Mouse (Mus musculus): ENCODE measurements around the gene Prcd.

DNA sequence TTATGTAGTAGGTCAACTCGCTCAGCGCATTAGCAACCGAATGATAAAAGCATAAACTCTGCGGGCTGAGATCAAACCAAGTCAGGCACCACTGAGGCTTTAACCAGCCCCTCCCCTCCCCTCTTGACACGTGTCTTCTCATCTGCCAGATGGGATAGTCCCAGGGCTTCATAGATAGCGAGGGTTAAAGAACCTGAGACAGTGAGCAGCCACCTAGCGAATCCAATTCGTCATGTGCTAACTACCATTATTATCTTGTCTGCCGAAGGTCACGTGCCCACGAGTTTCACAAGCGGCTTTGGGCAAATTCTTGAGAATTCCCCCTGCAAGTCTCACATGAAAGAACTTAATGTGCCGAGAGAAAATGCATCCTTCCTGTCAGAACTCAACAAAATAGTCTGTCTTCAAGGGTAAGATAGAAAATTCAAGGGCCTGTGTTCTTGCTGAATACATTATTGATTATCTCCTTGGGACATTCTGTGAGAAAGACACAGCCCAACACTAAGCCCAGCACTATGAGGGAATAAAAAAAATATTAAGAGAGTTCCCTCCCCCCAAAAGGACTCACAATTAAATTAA is 16.5 kb downstream of the Prcd start:
- TF ChIP-seq POLR2A (IDR thresholded peaks at IDR 0.05; ENCODE audit: low read depth, low read length) (no peak), CTCF (IDR thresholded peaks at IDR 0.05; ENCODE audit: borderline replicate concordance, insufficient read depth, low read length) (no peak)

All from embryonic fibroblast, embryonic 13.5 days (primary cell).